Mouse (Mus musculus): Measurements from ENCODE around the gene Pde9a. TPM values are rescaled to one million over a fixed set of nuclear protein-coding genes. Genes with fewer than 3 reads are reported as not detected.

Gene Pde9a
- total RNA-seq, 2 experiments from 2014 or later, result not detected

DNA sequence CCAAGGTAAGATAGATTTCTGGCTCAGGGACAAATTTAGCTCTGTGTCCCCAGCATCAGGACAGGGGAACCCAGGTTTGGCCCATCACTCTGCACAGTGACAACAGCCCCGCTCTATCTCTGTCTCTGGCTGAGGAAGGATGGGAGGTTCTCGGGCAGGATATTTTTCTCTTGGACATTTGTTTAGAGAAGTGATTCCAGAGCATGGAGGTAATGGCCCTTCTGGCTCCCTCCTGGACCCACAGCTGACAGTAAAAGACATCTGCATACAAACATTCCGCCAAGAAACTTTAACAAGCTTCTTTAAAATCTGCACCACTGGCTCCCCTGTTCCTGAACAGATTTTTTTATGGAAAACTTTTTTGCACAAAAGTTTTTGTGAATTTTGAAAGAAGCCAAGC lies 67.5 kb downstream of the Pde9a start:
- no peak for ATAC-seq (replicated peaks; ENCODE audit: low FRiP score, poor library complexity, severe bottlenecking)

DNA sequence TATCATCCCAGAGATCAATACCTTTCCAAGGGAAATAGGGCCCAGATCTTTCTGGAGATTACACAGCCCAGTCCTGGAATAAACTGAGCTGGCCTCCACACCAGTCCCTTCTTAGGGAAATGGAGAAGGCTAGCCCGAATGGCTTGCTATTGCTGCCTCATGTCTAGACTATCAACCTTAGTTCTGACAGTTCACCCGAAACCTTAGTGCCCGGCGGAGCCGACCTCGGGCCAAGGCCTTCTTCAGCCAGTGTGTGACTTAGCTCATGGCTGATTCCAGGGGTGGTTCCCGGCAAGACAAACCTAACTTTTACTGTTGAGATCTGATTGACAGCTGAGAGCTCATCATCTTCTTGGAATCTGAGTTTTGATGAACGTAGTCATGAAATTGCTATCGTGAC lies 68.0 kb downstream of the Pde9a start:
- no peak for ATAC-seq (replicated peaks; ENCODE audit: low FRiP score, poor library complexity, severe bottlenecking)

DNA sequence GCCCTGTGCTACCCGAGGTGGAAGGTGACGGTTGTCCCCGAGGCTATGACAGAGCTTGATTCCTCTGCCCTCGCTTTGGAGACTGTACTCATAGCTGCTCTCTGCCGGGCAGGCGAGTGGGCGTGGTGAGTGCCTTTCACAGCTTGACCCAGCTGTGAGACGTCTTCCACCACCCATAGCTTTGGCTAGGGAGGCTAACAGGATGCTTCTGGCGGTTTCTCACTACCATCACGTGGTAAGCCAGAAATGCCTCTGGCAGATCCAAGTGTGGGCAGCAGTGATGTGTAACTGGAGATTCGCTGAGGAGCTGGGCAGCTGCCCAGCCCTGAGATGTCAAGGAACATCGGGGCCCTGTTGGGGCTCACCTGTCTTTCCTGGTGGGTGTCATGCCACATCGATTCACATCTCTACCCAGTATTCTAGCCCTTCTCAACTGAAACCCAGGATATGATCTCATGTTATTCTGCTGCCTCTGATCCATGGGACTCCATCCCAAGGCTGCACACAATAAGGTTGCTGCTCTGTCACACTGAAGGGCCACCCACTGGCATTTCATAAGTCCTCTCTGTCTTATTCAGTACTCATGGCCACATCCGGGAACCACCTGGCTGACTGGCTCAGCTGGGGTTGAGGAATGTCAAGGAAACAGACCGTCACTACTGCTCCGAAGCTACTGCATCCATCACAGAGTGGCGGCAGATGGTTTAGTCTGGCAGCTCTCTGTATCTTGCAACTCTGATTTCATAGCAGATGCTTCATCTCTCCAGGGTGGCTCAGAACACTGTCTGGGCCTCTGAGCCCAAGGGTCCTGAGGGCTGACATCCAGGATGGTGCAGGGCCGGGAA lies 70.9 kb downstream of the Pde9a start:
- ATAC-seq (replicated peaks; ENCODE audit: low FRiP score, poor library complexity, severe bottlenecking), result no peak

DNA sequence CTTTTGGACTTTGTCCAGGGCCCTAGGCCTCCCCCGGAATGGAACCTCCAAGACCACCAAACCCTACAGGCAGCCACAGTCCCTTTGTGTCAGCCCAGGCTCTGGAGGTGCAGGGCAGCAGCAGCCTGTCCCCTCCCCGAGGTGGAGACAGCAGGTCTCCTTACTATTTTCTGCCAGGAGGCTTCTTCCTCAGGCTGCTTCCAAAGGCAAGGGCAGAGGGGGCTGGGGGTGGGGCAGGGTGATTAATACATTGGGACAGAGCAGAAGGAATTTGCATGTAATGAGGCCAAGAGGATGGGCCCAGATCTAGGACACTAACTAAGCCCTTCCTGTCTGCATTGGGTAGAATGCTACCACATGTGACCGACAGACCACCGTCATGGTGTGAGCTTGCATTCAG lies 74.4 kb downstream of the Pde9a start:
- ATAC-seq (replicated peaks; ENCODE audit: low FRiP score, poor library complexity, severe bottlenecking), result no peak

DNA sequence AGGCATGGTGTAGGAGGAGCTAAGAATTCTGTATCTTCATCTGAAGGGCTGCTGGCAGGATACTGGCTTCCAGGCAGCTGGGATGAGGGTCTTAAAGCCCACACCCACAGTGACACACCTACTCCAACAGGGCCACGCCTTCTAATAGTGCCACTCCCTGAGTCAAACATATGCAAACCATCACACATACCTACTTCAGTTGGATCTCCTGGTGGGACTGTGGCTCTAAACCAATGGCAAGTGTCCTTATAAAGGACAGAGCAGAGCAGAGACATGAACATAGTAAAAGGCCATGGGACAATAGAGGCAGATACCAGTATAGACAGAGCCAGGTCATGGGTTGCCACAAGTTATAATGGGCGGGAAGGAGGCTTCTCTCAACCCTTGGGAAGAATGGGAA lies 76.5 kb downstream of the Pde9a start:
- ATAC-seq (replicated peaks; ENCODE audit: low FRiP score, poor library complexity, severe bottlenecking), result no peak

DNA sequence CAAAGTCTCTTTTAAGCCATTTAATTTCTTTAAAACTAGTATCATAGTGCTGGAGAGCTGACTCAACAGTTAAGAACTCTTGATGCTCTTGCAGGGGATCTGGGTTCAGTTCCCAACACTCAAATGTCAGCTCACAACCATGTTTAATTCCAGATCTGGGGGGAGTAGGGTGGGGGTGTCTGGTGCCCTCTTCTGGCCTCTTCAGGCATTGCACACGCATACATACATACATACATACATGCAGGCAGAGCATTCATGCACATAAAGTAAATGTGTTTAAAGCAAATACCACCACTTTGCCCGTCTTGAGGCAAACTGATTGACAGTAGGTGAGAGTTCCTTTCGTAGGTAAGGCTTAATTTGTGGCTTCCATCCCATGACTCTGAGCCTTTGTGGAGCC lies 80.8 kb downstream of the Pde9a start:
- ATAC-seq (replicated peaks; ENCODE audit: low FRiP score, poor library complexity, severe bottlenecking), result no peak

DNA sequence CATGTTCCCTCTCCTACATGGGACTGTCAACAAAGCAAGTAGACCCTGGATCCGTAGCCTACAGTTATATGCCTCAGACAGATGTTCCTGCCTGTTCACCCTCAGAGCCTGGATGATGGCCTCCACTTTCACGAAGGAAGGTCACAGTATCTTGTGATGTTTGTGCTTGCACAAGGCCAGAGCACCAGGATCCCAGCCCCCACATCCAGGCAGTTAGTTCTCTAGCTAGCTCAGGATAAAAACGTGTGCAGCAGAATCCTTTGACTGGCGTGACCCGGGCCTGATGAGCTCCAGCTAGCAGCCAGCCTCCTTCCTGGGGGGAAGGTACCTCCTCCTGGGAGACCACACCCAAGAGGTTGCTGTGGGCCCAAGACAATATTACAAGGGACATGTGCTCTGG lies 82.5 kb downstream of the Pde9a start:
- ATAC-seq (replicated peaks; ENCODE audit: low FRiP score, poor library complexity, severe bottlenecking), result no peak

DNA sequence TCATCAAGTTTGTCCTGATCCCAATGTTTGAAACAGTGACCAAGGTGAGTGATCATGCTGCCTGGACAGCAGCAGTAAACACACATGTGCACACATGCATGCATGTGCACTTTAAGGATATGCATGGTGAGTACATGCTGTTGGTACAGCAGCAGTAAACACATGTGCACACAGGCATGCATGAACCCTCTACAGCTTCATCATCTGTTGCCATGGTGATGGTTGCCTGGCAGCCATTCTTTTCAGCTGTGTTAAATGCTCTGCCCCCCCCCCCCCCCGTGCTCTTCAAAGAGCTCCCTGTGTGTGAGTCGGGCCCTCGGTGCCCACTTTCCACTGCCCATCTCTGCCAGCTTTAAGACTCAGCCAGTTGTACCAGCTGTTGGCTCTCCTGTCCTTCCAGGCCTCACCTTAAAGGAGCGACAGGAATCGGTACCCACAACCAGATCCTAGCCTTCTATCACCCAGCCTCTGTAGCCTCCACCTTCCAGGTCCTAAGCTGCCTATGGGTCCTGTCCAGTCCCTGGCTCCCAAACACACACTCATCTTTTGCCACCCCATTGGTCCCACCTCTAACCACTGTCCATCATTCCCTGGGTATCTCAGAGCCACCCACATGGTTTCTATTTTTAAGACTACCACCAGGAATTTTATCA lies 84.9 kb downstream of the Pde9a start:
- no peak for ATAC-seq (replicated peaks; ENCODE audit: low FRiP score, poor library complexity, severe bottlenecking)

DNA sequence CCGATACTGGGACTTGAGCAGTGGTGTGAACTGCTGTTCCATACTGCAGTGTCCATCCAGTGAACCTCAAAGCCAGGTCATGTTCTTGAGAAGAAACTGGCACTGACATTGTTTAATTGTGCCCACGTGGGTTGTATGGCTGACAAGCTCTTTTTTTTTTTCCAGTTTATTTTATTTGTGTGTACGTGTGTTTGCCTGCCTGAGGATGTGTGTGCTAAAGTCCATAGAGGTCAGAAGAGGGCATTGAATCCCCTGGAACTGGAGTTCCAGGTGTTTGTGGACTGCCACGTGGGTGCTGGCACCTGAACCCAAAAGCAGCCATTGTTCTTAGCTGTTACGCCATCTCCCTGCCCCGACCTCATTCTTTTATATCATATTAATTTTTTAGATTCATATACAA lies 88.4 kb downstream of the Pde9a start:
- ATAC-seq (replicated peaks; ENCODE audit: low FRiP score, poor library complexity, severe bottlenecking), result no peak

DNA sequence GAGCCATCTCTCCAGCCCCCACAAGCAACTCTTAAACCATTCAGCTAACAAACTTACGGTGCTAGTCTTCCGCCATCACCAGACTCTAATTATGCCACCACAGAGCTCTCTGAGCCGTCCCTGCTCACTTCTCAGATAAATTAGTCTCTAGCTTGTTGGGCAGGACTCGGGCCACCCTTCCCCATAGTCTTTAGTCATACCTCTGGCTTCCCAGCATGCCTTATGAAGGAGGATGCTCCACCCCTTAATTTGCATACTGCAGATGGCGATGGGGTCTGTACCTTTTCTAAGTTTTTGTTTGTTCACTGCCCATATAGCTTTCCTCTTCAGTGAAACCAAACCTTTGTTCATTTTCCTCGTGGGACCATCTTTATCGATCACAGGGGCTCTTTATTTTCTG lies 92.6 kb downstream of the Pde9a start:
- no peak for ATAC-seq (replicated peaks; ENCODE audit: low FRiP score, poor library complexity, severe bottlenecking)

DNA sequence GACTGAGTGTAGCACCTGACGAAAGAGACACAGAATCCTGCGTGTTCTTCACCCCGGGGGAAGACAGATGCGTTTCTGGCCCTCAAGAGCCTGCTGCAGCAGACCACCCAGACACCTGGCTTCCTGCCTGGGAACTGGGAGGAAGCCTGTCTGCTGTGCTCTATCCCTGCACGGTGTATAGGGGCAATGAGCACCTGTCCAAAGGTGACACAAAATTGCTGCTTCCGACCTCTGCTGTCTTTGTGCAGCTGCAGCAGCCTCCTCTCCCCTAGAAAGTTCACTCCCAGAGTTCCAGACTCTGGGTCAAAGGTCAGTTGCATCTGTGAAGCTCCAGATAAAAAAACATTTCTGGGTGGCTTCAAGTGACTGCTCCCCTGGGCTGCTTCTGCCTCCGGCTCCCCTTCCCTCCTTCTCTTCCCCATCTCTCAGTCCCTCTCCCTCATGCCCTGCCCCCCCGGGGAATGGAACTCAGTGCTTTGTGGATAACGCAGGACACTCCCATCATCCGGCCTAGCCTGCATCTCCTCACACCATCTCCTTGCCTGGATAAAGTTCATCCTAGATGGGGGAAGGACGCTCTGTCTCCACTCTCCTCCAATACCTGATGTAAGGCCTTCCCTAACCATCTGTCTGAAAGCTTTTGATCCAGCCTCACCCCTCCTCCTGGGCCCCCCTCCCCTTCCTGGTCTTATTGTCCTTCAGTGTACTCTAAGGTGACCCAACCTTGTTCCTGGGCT lies 93.3 kb downstream of the Pde9a start:
- no peak for ATAC-seq (replicated peaks; ENCODE audit: low FRiP score, poor library complexity, severe bottlenecking)

DNA sequence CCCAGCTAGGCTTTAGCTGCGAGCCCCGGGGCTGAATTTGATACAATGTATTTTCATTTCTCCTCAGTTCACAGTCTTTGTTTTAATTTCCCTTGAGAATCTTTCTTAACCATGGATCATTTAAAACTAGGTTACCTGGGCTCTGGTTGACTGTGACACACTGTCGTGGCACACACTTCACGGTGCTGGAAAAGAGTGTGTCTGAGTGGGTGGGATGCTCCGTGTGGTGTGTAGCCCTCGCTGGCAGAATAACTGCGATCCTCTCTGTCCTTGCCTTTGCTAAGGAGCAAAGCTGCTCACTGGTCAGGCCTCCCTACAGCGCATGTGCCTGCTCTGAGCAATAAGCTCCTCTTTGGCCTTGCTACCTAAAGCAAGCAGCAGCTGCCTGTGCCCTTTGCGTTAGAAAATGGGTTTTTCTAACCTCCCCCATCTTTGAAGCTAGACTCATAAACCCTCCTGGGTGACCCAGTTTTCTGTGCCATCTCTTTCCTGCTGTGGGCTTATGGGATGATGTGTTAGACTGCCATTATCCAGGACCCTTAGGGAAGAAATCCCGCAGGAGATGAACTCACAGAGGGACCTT lies 100.7 kb downstream of the Pde9a start:
- no peak for ATAC-seq (replicated peaks; ENCODE audit: low FRiP score, poor library complexity, severe bottlenecking)

DNA sequence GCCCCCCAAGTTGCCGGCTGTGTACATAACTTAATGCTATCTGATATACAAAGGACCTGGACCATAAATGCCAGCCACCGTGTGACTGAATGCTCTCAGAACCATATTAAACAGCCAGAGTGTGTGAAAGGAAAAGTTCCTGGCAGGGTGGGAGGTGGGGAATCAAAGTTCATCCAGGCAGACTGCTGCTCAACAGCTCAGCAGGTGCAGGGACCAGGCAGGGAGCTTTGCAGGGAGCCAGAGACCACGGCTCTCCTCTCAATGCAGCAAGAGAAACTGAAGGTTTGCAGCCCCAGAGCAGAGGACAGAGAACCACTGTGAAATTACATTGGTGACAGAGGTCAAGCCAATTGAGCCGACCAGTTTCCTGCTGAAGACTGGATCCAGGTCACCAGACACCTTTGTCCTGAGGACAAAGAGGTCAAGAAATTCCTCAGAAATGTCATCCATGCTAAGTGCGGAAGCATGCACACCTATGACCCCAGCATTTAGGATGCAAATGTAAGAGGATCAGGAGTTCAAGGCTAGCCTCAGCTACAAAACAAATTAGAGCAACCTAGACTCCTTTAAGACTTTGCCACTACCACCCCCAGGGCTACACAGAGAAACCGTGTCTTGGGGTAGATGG lies 101.5 kb downstream of the Pde9a start:
- no peak for ATAC-seq (replicated peaks; ENCODE audit: low FRiP score, poor library complexity, severe bottlenecking)

DNA sequence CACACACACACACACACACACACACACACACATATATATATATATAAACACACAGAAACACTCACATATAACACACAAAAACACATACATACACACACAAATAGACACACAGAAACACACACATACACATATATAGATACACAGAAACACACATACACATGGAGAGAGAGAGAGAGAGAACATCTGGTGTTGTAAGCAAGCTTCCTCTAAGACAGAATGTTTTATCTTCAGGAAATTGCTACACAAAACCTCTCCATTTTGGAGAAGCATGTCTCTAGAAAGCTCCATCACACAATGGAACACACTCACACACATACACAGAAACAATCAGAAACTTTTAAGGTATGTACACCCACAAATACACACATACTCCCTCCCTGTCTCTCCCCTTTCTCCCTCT lies 105.3 kb downstream of the Pde9a start:
- no peak for ATAC-seq (replicated peaks; ENCODE audit: low FRiP score, poor library complexity, severe bottlenecking)

DNA sequence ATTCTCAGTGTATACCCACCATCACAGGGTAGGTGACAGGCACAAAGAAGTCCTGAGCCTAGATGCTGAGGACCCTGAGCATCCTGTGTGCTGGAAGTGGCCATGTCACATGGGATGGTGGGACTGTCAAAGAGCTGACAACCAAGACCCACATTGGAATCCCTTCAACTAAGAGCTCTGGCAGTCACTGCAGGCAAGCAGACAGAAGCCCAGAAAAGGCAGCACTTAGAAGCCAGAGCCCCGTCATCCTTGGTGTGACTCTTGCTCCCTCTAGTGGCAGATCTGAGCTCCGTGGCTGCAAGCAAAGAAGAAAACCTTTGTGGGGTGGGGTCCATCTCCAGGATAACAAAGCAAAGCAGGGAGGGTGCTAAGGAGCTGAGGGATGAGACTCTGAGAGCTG lies 106.4 kb downstream of the Pde9a start:
- ATAC-seq (replicated peaks; ENCODE audit: low FRiP score, poor library complexity, severe bottlenecking), result 0 out of 2 replicates have a peak, but pooled peaks have one; percentile 65

DNA sequence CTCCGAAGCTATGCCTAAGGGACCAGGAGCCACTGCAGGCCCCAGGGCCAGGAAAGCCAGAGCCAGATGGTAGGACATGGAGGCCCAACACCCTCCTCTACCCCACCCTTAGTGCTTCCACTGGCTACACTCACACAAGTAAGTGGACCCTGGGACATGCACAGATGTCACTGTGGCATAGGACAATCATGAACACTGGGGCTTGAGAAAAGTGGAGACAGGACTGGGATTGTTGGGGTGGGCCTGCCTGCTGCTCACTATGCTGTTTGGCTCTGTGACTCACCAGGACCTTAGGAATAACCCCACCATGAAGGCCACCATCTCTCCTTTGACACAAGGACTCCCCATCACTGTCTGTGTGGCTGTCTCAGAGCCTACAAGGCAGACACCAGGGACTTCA lies 109.0 kb downstream of the Pde9a start:
- ATAC-seq (replicated peaks; ENCODE audit: low FRiP score, poor library complexity, severe bottlenecking), result no peak

DNA sequence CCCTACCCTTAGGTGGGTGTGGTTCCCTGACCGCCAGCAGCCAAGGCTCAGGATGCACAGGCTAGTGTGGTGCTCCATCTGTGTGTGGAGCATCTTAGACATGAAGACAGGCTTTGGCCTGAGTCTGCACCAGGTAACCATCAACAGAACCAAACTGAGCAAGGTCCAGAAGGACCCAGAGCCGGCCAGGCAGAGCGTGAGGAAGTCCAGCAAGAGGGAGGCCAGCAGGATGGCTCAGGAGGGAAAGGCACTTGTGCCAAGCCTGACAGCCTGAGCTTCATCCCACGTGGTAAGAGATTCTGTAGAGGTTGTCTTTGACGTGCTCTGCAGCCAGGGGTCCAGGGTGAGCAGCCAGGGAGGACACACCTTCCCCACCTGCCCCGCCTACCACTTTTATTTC lies 111.7 kb downstream of the Pde9a start:
- ATAC-seq (replicated peaks; ENCODE audit: low FRiP score, poor library complexity, severe bottlenecking), result no peak

DNA sequence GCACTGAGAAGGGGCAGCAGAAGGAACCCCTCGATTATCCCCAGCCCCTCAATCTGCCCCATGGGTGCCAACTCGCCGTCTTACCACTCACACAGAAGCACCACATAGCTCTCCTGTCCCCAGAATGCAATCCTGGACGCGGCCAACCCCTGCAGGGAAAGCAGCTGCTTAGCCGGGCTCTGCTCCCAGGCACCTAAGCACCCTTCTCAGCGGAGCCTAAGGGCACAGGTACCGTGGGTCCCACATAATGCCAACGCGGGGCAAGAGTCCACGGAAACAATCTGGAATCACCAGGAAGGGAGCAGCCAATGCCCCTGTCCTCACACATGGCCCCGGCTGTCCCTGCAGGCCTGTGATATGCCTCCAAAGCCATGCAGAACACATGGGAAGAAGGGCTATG lies 113.7 kb downstream of the Pde9a start:
- no peak for ATAC-seq (replicated peaks; ENCODE audit: low FRiP score, poor library complexity, severe bottlenecking)

DNA sequence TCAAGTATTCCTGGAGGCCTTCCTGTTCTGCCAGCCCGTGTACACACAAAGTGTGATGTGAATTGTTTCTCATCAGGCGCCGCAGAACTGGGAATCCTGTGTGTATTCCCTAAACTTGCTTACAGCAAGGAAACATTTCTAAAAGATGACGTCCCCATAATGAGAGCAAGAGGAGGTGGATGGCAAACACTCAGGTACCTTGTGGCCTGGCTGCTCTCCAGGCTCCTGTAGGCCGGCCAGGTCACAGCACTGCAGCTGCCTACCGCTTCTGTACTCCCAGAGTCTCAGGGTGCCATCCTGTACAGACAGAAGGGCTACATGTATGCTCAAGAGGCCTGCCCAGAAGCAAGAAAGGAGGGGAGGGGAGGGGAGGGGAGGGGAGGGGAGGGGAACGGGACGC lies 114.4 kb downstream of the Pde9a start:
- ATAC-seq (replicated peaks; ENCODE audit: low FRiP score, poor library complexity, severe bottlenecking), result no peak

DNA sequence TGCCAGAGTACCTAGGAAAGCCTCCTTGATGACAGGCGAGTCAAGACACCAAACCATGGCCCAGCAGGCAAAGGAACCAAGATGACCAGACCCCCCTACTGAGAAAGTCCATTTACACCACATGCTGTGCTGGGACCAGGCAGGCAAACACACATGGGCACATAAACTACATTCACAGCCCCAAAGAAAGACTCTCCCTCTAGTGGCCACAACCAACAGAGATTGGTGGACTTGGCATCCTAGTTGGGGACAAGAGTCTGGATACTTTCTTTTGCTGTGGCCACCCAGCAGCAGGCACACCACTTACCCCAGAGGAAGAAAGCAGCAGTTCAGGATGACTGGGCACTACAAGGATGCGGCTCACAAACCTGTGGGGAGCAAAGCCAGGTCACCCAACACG lies 114.9 kb downstream of the Pde9a start:
- no peak for ATAC-seq (replicated peaks; ENCODE audit: low FRiP score, poor library complexity, severe bottlenecking)

Measured in erythroid progenitor cell, adult 5-6 weeks (primary cell).